Mouse (Mus musculus) myocyte (in vitro differentiated cells): ENCODE measurements around the gene 1110032F04Rik. TPM values are rescaled to one million over a fixed set of nuclear protein-coding genes. Genes with fewer than 3 reads are reported as not detected.
"Not testable (repeated sequence)": the region's sequence is repeated elsewhere in the genome, so short reads cannot be mapped to it uniquely, and the experiment has no call there.

Experiments
- H3K27me3 ChIP-seq: one replicate; pipeline ENCODE4 v1.6.1; 2011; ENCODE audit not compliant: control insufficient read depth, insufficient read depth, insufficient read length
- H3K36me3 ChIP-seq: one replicate; pipeline ENCODE4 v1.6.1; 2011; ENCODE audit not compliant: control insufficient read depth, insufficient read depth
- H3K4me2 ChIP-seq: one replicate; pipeline ENCODE4 v1.6.1; 2011; ENCODE audit warnings: low read depth, control low read depth
- H3K4me3 ChIP-seq: one replicate; pipeline ENCODE4 v1.5.1; 2011; ENCODE audit warnings: mild to moderate bottlenecking, control low read depth, moderate library complexity
- H3K79me2 ChIP-seq: one replicate; pipeline ENCODE4 v1.6.1; 2011; ENCODE audit not compliant: control insufficient read depth, insufficient read depth
- H3ac ChIP-seq: one replicate; pipeline ENCODE4 v1.6.1; 2011; ENCODE audit not compliant: control insufficient read depth, insufficient read length
- CEBPB ChIP-seq: IDR thresholded peaks from 2 replicates; pipeline ENCODE4 v1.6.1; 2011; ENCODE audit warnings: mild to moderate bottlenecking, moderate library complexity; ENCODE audit not compliant: poor library complexity, insufficient read depth, severe bottlenecking
- E2F4 ChIP-seq: IDR thresholded peaks from one replicate; pipeline ENCODE4 v1.6.1; 2011; ENCODE audit warnings: mild to moderate bottlenecking, control low read depth, moderate library complexity; ENCODE audit not compliant: insufficient read depth
- MAX ChIP-seq: IDR thresholded peaks from one replicate; pipeline ENCODE4 v1.6.1; 2011; ENCODE audit warnings: low read depth, mild to moderate bottlenecking, control low read depth
- MYOD1 ChIP-seq, 3 experiments: IDR thresholded peaks; one replicate each; pipeline ENCODE4 v1.6.1; 2011; ENCODE audit warnings: control low read depth in 2 of 3, low read depth in 2 of 3, mild to moderate bottlenecking in 2 of 3, moderate library complexity in 1 of 3; ENCODE audit not compliant: insufficient read length in 2 of 3, control insufficient read depth in 1 of 3
- MYOG ChIP-seq, 3 experiments: IDR thresholded peaks; one replicate each; pipeline ENCODE4 v1.6.1; 2011; ENCODE audit warnings: control low read depth in 2 of 3, low read depth in 2 of 3, mild to moderate bottlenecking in 2 of 3; ENCODE audit not compliant: insufficient read length in 2 of 3, control insufficient read depth in 1 of 3, insufficient read depth in 1 of 3
- POLR2A ChIP-seq: IDR thresholded peaks from one replicate; pipeline ENCODE4 v1.6.1; 2011; ENCODE audit warnings: low read depth, mild to moderate bottlenecking, control low read depth, moderate library complexity; ENCODE audit not compliant: insufficient read length
- POLR2AphosphoS2 ChIP-seq: IDR thresholded peaks from one replicate; pipeline ENCODE4 v1.6.1; 2011; ENCODE audit warnings: low read depth, control low read depth; ENCODE audit not compliant: insufficient read length
- REST ChIP-seq: IDR thresholded peaks from one replicate; pipeline ENCODE4 v1.6.1; 2011; ENCODE audit warnings: mild to moderate bottlenecking, control low read depth, moderate library complexity; ENCODE audit not compliant: insufficient read depth, insufficient read length
- SRF ChIP-seq: IDR thresholded peaks from one replicate; pipeline ENCODE4 v1.6.1; 2011; ENCODE audit warnings: low read depth; ENCODE audit not compliant: control insufficient read depth, insufficient read length
- TCF12 ChIP-seq: IDR thresholded peaks from one replicate; pipeline ENCODE4 v1.6.1; 2011; ENCODE audit warnings: mild to moderate bottlenecking, control low read depth; ENCODE audit not compliant: poor library complexity, insufficient read depth, severe bottlenecking
- TCF3 ChIP-seq: IDR thresholded peaks from one replicate; pipeline ENCODE4 v1.6.1; 2011; ENCODE audit warnings: low read depth, control low read depth; ENCODE audit not compliant: insufficient read length
- USF1 ChIP-seq: IDR thresholded peaks from one replicate; pipeline ENCODE4 v1.6.1; 2011; ENCODE audit warnings: low read depth, mild to moderate bottlenecking, control low read depth, moderate library complexity
- polyA plus RNA-seq: library from polyadenylated mRNA; unstranded; fragments of >200 nt; fragmentation: generic; extraction: Trizol; gene quantifications from one replicate; pipeline ENCODE4 v1.2.1, GENCODE M21; 2012; ENCODE audit warnings: missing spikeins

The 1110032F04Rik gene
- polyA plus RNA-seq, 1 experiment: not detected

DNA sequence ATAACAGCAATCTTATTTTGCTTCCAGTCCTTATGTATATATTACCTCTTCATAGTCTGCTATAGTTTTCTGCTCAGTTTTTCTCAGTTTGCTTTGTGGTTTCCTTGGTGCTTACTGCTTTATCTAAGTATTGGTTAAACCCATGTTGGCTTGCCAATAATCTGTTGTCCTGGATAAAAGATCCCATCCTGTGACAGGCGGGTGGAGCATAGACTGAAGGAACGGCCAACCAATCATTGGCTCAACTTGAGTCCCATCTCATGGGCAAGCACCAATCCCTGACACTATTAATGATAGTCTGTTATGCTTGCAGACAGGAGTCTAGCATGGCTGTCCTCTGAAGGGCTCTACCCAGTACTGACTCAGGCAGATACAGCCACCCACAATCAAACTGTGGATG is 4.7 kb downstream of the 1110032F04Rik start:
- Histone ChIP-seq H3ac (no peak overlapping the region), H3K79me2 (no peaks in the 10 kb centered on the region), H3K4me3 (no peak overlapping the region), H3K4me2 (no peak overlapping the region), H3K36me3 (no peaks in the 10 kb centered on the region), H3K27me3 (peaks cover 19% of the 10 kb centered on the region)
- TF ChIP-seq TCF12 (no peak), POLR2A (no peak), USF1 (no peak), MAX (no peak), SRF (no peak), TCF3 (no peak), POLR2AphosphoS2 (no peak), E2F4 (no peak), CEBPB (no peak), MYOD1 (IDR thresholded peaks at IDR 0.05; ENCODE audit: control insufficient read depth in 1 of 3, insufficient read length in 2 of 3, low read depth in 2 of 3) (no peak), REST (no peak), MYOG (IDR thresholded peaks at IDR 0.05; ENCODE audit: control insufficient read depth in 1 of 3, insufficient read depth in 1 of 3, insufficient read length in 2 of 3, low read depth in 2 of 3) (no peak)

DNA sequence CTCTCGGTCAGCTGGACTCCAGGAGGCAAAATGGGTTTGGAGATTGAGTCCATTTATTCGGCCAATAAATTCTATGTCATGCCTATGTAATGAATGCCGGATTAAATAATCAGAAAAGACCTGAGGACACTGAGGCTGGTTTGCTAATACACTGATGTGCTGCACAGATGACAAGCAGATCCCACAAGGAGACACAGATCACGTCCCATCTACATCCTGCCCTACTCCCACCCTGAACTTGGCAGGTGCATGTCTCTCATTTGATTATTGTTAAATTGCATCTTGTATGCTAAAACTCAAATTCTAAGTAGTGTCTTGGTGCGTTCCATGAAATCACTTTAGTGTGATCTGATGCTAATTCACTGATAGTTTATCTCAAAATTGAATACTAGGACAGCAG is 17.5 kb downstream of the 1110032F04Rik start:
- no peaks in the 10 kb centered on the region for H3K36me3 ChIP-seq
- no peak overlapping the region for H3K4me2 ChIP-seq
- no peaks in the 10 kb centered on the region for H3K27me3 ChIP-seq
- H3K79me2 ChIP-seq: no peaks in the 10 kb centered on the region
- no peak overlapping the region for H3K4me3 ChIP-seq
- no peak for TF ChIP-seq MYOG (IDR thresholded peaks at IDR 0.05; ENCODE audit: control insufficient read depth in 1 of 3, insufficient read depth in 1 of 3, insufficient read length in 2 of 3, low read depth in 2 of 3)
- TF ChIP-seq TCF3: no peak
- TF ChIP-seq E2F4: no peak
- TF ChIP-seq MAX: no peak
- no peak for TF ChIP-seq USF1
- TF ChIP-seq TCF12: no peak
- no peak for TF ChIP-seq CEBPB
- no peak for TF ChIP-seq POLR2AphosphoS2
- TF ChIP-seq MYOD1 (IDR thresholded peaks at IDR 0.05; ENCODE audit: control insufficient read depth in 1 of 3, insufficient read length in 2 of 3, low read depth in 2 of 3): no peak
- no peak for TF ChIP-seq REST
- TF ChIP-seq SRF: no peak
- no peak for TF ChIP-seq POLR2A
- no peak overlapping the region for H3ac ChIP-seq

- no peak overlapping the region for H3K4me3 ChIP-seq
- H3K4me2 ChIP-seq: no peak overlapping the region
- H3ac ChIP-seq: no peak overlapping the region
- no peaks in the 10 kb centered on the region for H3K27me3 ChIP-seq
- TF ChIP-seq MYOD1 (IDR thresholded peaks at IDR 0.05; ENCODE audit: control insufficient read depth in 1 of 3, insufficient read length in 2 of 3, low read depth in 2 of 3): peak in 1 of 3 experiments; percentile 81
- no peak for TF ChIP-seq REST
- TF ChIP-seq CEBPB: no peak
- TF ChIP-seq E2F4: no peak
- TF ChIP-seq POLR2A: no peak
- no peak for TF ChIP-seq TCF3
- peak in 2 of 3 experiments; percentile 31 to 75 for TF ChIP-seq MYOG (IDR thresholded peaks at IDR 0.05; ENCODE audit: control insufficient read depth in 1 of 3, insufficient read depth in 1 of 3, insufficient read length in 2 of 3, low read depth in 2 of 3)
- no peak for TF ChIP-seq POLR2AphosphoS2
- no peak for TF ChIP-seq MAX
- TF ChIP-seq USF1: no peak
- TF ChIP-seq TCF12: no peak
- H3K36me3 ChIP-seq: peaks cover 5% of the 10 kb centered on the region
- no peaks in the 10 kb centered on the region for H3K79me2 ChIP-seq
These were observed 26.0 kb downstream of the 1110032F04Rik start for GRCm38 (mm10) chr3:68895426-68895825.

DNA sequence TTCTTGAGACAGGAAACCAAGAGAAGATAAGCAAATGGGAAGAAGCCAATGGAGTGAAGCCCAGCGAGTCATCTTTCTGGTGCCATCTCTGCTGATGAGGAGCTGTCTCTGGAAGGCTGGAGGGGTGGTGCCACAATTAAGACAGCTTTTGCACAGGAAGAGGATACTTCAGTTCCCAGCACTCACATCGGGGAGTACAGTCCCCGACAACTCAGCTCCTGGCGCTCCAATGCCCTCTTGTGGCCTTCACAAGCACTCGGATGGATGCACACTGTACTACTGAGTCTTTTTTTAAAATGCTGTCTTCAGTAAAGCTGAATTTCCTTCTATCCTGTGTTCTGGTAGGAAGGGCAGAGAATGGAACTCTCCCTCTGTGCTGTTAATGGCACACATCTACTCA is 27.8 kb downstream of the 1110032F04Rik start:
- H3K36me3 ChIP-seq: peaks cover 5% of the 10 kb centered on the region
- TF ChIP-seq MYOD1 (IDR thresholded peaks at IDR 0.05; ENCODE audit: control insufficient read depth in 1 of 3, insufficient read length in 2 of 3, low read depth in 2 of 3) (no peak), E2F4 (no peak), MAX (no peak)
- no peak overlapping the region for H3ac ChIP-seq
- H3K27me3 ChIP-seq: no peaks in the 10 kb centered on the region
- no peak overlapping the region for H3K4me2 ChIP-seq
- H3K4me3 ChIP-seq: no peak overlapping the region
- no peaks in the 10 kb centered on the region for H3K79me2 ChIP-seq

DNA sequence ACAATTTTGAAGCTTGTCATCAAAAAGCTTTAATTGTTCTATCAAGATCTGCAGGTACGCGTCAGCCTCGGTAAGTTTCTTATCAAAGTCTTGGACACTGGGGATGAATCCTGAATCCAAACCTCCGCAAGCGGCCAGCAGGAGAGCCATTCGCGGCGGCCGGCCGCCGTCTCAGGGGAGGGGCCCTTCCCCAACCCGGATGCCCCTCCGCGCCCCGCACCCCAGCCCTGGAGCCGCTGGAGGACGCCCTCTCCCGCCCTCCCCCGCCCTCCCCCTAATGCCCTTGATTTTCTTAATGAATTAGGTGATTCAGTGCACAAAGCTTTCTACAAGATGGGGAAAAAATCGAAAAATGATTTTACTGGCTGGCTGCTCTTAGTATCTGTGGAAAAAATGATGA is 33.2 kb downstream of the 1110032F04Rik start:
- H3K36me3 ChIP-seq, H3K79me2 ChIP-seq, H3K4me3 ChIP-seq, H3ac ChIP-seq, H3K4me2 ChIP-seq, H3K27me3 ChIP-seq: not testable (repeated sequence)
